Mouse (Mus musculus): ENCODE results near the gene Atmin.

The Atmin gene

GRCm38 (mm10) chr8:116943161-116943554 is at the start of gene Atmin:
Gene Atmin (plus strand): TSS chr8:116943393.
- DNase-seq (ENCODE audit: low spot score), result peak; percentile 87

- no peak for DNase-seq (ENCODE audit: low spot score)
Observed at GRCm38 (mm10) chr8:116893938-116894337, 49.3 kb upstream of the Atmin start.

DNA sequence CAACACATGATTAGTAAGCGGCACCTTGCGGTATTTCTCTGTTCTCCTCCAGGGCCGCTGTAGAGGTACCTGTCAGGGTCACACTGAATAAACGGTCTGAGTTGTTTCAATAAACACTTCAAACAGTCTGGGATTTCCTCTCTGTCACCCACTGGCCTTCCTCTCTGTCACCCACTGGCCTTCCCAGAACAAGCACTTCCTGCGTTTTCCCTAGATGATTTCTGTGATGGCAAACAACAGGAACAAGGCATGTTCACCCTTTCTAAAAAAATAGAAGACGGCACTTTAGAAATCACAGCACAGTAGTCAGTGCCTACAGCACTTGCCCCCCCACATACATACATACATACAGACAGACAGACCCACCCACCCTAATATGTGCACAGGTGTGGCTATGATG is 47.7 kb upstream of the Atmin start:
- DNase-seq (ENCODE audit: low spot score), result no peak

GRCm38 (mm10) chr8:116904736-116905135 is 38.5 kb upstream of the Atmin start:
- DNase-seq (ENCODE audit: low spot score), result no peak

- DNase-seq (ENCODE audit: low spot score), result no peak
Observed at GRCm38 (mm10) chr8:116905252-116905651, 37.9 kb upstream of the Atmin start.

- DNase-seq (ENCODE audit: low spot score), result no peak
Observed at GRCm38 (mm10) chr8:116905836-116906235, 37.4 kb upstream of the Atmin start.

- no peak for DNase-seq (ENCODE audit: low spot score)
Observed at GRCm38 (mm10) chr8:116921005-116921336, 22.2 kb upstream of the Atmin start.

DNA sequence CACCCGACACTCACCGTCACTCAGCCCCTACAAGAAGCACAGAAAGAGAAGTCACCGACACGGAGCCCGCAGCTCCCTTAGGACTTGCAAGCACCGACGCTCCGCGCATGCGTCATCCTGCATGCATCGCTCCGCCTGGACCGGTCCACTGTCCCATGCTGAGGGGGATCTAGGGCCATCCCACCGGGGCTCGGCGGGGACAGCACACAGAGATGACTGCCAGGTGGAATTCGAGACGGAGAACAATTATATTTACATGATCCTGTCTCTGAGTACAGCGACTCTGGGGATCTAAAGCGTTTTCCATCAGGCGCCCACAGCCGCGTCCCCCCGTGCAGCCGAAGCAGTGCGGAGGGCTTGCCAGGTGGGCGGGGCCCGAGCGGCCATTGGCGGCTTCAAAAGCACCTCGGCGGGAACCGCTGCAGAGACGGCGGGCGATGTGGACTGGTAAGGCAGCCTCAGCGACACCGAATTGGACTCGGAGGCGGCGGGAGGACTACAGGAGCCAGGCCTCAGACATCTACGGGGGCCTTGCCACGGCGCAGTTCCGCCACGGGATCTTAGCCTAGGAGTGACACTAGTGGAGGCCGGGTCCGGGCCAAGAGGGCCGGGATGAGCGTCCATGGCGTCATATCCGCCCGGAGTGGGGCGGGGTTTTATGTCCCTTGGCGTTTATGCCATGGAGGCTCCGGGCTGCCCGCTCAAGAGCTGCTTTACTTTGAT is 21.7 kb upstream of the Atmin start, which contains the start of the genes Cmc2 and Cenpn:
TSS of gene Cmc2 (minus strand) at position 119 of the 723 bp plus-strand sequence.
TSS of gene Cenpn (plus strand) at position 394 of the 723 bp plus-strand sequence.
- DNase-seq (ENCODE audit: low spot score), result peak; percentile 91

DNA sequence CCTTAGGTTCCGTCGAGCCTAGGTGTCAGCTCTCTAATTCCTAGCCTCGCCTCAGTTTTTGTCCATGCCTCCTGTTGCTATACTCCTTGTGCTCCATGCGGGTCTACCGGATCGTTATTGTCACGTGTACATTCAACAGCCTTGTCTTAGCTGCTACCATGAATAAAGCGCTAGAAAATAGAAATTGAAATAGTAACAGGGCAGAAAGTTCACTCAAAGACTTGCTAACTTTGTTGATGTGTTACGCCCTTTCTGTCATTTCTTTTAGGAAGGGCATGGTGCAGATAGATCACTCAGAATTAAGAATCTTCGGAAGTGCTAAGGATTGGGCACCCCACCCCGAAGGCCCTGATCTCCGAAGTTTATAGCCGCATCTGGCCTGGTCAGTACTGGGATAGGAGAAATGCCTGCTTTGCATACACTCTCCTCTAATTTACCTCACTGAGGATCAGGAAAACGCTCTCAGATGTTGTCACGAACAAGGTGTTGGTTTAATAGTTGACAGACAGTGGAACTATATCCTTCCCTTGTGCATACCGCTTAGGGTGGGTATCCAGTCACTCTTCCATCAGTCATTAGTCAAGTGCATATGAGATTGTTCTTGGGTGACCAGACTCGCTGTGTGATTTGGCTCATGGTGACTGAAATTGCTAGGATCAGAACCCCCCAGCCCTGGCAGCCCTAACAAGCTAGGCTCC is 21.0 kb upstream of the Atmin start:
- no peak for DNase-seq (ENCODE audit: low spot score)

DNA sequence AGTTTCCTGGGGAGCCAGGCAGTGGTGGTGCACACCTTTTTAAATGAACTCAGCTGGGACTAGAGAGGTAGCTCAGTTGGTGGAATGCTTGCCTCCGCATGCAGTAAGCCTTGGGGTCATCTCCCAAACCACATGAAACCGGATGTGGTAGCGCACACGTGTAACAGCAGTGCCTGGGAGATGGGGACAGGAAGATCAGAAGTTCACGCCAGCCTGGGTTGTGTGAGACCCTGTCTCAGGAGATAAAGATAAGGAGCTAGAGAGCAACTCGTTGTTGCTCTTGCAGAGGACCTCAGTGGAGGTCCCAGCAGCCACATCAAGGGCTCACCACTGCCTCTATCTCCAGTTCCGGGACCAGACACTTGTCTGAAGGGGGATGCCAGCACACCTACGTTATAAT is 19.7 kb upstream of the Atmin start:
- DNase-seq (ENCODE audit: low spot score), result no peak

- no peak for DNase-seq (ENCODE audit: low spot score)
Observed at GRCm38 (mm10) chr8:116927880-116928279, 15.3 kb upstream of the Atmin start.

- DNase-seq (ENCODE audit: low spot score), result no peak
Observed at GRCm38 (mm10) chr8:116928588-116928987, 14.6 kb upstream of the Atmin start.

GRCm38 (mm10) chr8:116934976-116935375 is 8.2 kb upstream of the Atmin start:
- no peak for DNase-seq (ENCODE audit: low spot score)

- DNase-seq (ENCODE audit: low spot score), result no peak
Observed at GRCm38 (mm10) chr8:116935506-116935905, 7.7 kb upstream of the Atmin start.

- DNase-seq (ENCODE audit: low spot score), result no peak
Observed at GRCm38 (mm10) chr8:116942284-116943058, 722 bp upstream of the Atmin start.

DNA sequence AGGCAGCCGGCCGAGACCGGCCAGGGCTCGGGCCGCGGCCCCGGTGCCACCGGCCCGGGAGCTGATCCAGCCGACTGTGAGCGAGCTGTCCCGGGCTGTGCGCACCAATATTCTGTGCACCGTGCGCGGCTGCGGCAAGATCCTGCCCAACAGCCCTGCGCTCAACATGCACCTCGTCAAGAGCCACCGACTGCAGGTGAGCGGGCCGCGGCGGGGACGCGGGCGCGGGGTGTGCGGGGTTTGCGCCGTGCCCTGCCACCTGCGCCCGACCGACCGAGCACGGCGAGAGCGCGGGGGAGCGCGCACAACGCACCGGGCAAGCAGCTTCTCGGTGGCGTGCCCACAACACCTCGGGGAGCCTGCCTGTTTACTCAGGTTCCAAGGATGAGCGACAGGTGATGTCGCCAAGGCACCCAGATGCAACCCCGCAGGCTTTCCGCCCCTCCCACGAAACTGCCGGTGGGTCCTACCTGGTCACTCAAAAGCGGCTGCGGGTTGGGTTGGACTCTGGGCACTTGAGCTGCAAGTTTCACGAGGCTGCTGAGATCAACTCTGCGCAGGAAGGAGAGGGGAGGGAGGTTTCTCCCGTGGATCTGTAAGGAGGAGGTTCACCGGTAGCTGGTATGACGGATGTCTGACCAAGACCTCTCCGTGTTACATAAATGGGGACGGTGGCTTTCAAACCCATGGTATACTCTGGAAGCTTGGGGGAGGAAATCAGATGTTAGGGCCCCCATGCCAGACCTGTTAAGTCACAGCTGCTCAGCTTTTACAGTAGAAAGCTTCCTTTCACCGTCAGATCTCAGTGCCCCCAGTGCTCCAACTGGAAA is 577 bp downstream of the Atmin start:
- peak; percentile 24 for DNase-seq (ENCODE audit: low spot score)

DNA sequence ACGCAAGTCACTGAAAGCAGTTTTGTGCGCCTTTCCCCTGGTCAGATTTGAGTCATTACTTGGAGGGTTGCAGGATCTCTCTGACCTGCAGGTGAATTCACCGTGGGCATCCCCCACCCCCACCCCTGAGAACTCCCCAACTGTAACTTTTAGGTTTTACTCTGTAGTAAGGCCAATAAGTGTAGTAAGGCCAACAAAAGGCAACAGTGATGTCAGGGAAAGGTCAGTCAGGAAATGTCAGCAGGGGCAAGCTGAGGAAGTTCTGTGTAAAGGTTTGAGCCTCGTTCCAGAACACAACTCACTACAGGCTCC is 1.1 kb downstream of the Atmin start:
- DNase-seq (ENCODE audit: low spot score), result no peak

- no peak for DNase-seq (ENCODE audit: low spot score)
Observed at GRCm38 (mm10) chr8:116945169-116945910, 2.1 kb downstream of the Atmin start.

- no peak for DNase-seq (ENCODE audit: low spot score)
Observed at GRCm38 (mm10) chr8:116946268-116946838, 3.2 kb downstream of the Atmin start.

DNA sequence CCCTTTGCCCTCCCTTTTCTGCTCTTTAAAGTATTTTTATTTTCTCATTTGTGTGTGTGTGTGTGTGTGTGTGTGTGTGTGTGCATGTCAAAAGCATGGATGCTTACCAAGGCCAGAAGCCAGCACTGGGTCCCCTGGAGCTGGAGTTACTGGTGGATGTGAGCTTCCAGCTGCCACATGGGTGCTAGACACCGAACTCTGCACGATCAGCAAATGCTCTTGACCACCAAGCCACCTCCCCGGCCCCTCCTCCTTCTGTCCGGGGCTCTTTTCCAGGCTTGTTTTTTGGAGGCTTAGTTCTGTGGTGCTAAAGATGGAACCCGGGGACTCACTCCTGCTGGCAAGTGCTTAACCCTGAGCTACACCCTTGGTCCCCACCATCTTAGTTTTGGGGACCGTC is 3.7 kb downstream of the Atmin start:
- DNase-seq (ENCODE audit: low spot score), result no peak

- DNase-seq (ENCODE audit: low spot score), result no peak
Observed at GRCm38 (mm10) chr8:116947589-116947988, 4.4 kb downstream of the Atmin start.

Data from testis, postnatal 14 days (tissue).